Mouse (Mus musculus) MEL (cell line): ENCODE data around the gene Amot. TPM values are rescaled to one million over a fixed set of nuclear protein-coding genes. Genes with fewer than 3 reads are reported as not detected.

Experiments
- DNase-seq: peaks from one replicate; pipeline ENCODE4 v3.0.0; 2011; ENCODE audit warnings: low read depth, low spot score
- H3K27ac ChIP-seq: 2 replicates; pipeline ENCODE4 v1.5.1; 2012; ENCODE audit warnings: low read depth, mild to moderate bottlenecking, control low read depth, low read length, moderate library complexity; ENCODE audit not compliant: control insufficient read depth
- H3K27me3 ChIP-seq, 2 experiments: fragments of 150-350 bp in 1 of 2; sonication (generic) in 1 of 2; 2 replicates each; pipeline ENCODE4 v1.6.1; 2012; ENCODE audit warnings: low read length in 2 of 2, mild to moderate bottlenecking in 2 of 2, improper control_type of control experiment in 1 of 2, moderate library complexity in 1 of 2; ENCODE audit not compliant: insufficient read depth in 2 of 2, control insufficient read depth in 1 of 2
- H3K36me3 ChIP-seq, 2 experiments: 2 replicates each; pipeline ENCODE4 v1.6.1; 2012 to 2014; ENCODE audit warnings: low read length in 2 of 2, improper control_type of control experiment in 1 of 2, inconsistent platforms in 1 of 2, mild to moderate bottlenecking in 1 of 2; ENCODE audit not compliant: insufficient read depth in 2 of 2, control insufficient read depth in 1 of 2
- H3K4me1 ChIP-seq, 2 experiments: fragments of 150-350 bp in 1 of 2; sonication (generic) in 1 of 2; 2 replicates each; pipeline ENCODE4 v1.6.1; 2012; ENCODE audit warnings: low read length in 2 of 2, improper control_type of control experiment in 1 of 2, mild to moderate bottlenecking in 1 of 2; ENCODE audit not compliant: insufficient read depth in 2 of 2, control insufficient read depth in 1 of 2
- H3K4me3 ChIP-seq, 2 experiments: fragments of 150-350 bp in 1 of 2; sonication (generic) in 1 of 2; 2 replicates each; pipeline ENCODE4 v1.5.1; 2012; ENCODE audit warnings: low read depth in 2 of 2, low read length in 2 of 2, mild to moderate bottlenecking in 2 of 2, moderate library complexity in 2 of 2, control low read depth in 1 of 2, improper control_type of control experiment in 1 of 2; ENCODE audit not compliant: control insufficient read depth in 1 of 2, insufficient read depth in 1 of 2
- H3K79me2 ChIP-seq: 2 replicates; pipeline ENCODE4 v1.6.1; 2012; ENCODE audit warnings: mild to moderate bottlenecking, low read length, moderate library complexity; ENCODE audit not compliant: control insufficient read depth, poor library complexity, insufficient read depth
- H3K9ac ChIP-seq: 2 replicates; pipeline ENCODE4 v1.6.1; 2012; ENCODE audit warnings: low read depth, mild to moderate bottlenecking, control low read depth, low read length, moderate library complexity; ENCODE audit not compliant: control insufficient read depth, poor library complexity, severe bottlenecking
- H3K9me3 ChIP-seq: fragments of 150-350 bp; sonication (generic); replicated peaks from 2 replicates; pipeline ENCODE4 v1.6.1; 2012; ENCODE audit warnings: mild to moderate bottlenecking, low read length, improper control_type of control experiment, moderate library complexity; ENCODE audit not compliant: insufficient read depth
- BHLHE40 ChIP-seq: IDR thresholded peaks from 2 replicates; pipeline ENCODE4 v1.6.1; 2012; ENCODE audit warnings: low read depth, mild to moderate bottlenecking, inconsistent platforms, low read length, improper control_type of control experiment, borderline replicate concordance
- CTCF ChIP-seq, 3 experiments: IDR thresholded peaks in 2 of 3; conservative IDR thresholded peaks in 1 of 3; 2 replicates each; pipeline ENCODE4 v1.5.1; 2011 to 2012; ENCODE audit warnings: low read length in 3 of 3, low read depth in 2 of 3, mild to moderate bottlenecking in 2 of 3, improper control_type of control experiment in 1 of 3, inconsistent platforms in 1 of 3, mixed read lengths in 1 of 3, moderate library complexity in 1 of 3; ENCODE audit not compliant: control insufficient read depth in 1 of 3, insufficient read depth in 1 of 3, poor library complexity in 1 of 3, severe bottlenecking in 1 of 3
- E2F4 ChIP-seq: IDR thresholded peaks from 2 replicates; pipeline ENCODE4 v1.6.1; 2011; ENCODE audit warnings: low read depth, low read length, improper control_type of control experiment, borderline replicate concordance
- ETS1 ChIP-seq: IDR thresholded peaks from 2 replicates; pipeline ENCODE4 v1.6.1; 2012; ENCODE audit warnings: low read depth, mild to moderate bottlenecking, inconsistent platforms, low read length, improper control_type of control experiment, moderate library complexity
- GABPA ChIP-seq: IDR thresholded peaks from 2 replicates; pipeline ENCODE4 v1.6.1; 2012; ENCODE audit warnings: low read depth, mild to moderate bottlenecking, inconsistent platforms, low read length, improper control_type of control experiment, moderate library complexity
- HCFC1 ChIP-seq: IDR thresholded peaks from 2 replicates; pipeline ENCODE4 v1.6.1; 2012; ENCODE audit warnings: low read depth, mild to moderate bottlenecking, inconsistent platforms, low read length, improper control_type of control experiment, moderate library complexity
- JUND ChIP-seq: IDR thresholded peaks from 2 replicates; pipeline ENCODE4 v1.6.1; 2011; ENCODE audit warnings: low read depth, mild to moderate bottlenecking, improper control_type of control experiment, low read length
- KAT2A ChIP-seq: conservative IDR thresholded peaks from 2 replicates; pipeline ENCODE4 v1.6.1; 2012; ENCODE audit warnings: low read depth, low read length, improper control_type of control experiment, inconsistent platforms
- MAFK ChIP-seq: IDR thresholded peaks from 2 replicates; pipeline ENCODE4 v1.6.1; 2011; ENCODE audit warnings: low read depth, mild to moderate bottlenecking, low read length, improper control_type of control experiment, borderline replicate concordance
- MAX ChIP-seq: IDR thresholded peaks from 2 replicates; pipeline ENCODE4 v1.6.1; 2011; ENCODE audit warnings: low read length, improper control_type of control experiment
- MAZ ChIP-seq: IDR thresholded peaks from 2 replicates; pipeline ENCODE4 v1.6.1; 2012; ENCODE audit warnings: low read depth, mild to moderate bottlenecking, inconsistent platforms, low read length, improper control_type of control experiment
- NELFE ChIP-seq: IDR thresholded peaks from 2 replicates; pipeline ENCODE4 v1.6.1; 2011; ENCODE audit warnings: low read depth, low read length, improper control_type of control experiment
- NRF1 ChIP-seq: IDR thresholded peaks from 2 replicates; pipeline ENCODE4 v1.6.1; 2014; ENCODE audit warnings: low read depth, mild to moderate bottlenecking, inconsistent platforms, low read length, improper control_type of control experiment, moderate library complexity; ENCODE audit not compliant: poor library complexity, insufficient read depth, severe bottlenecking
- POLR2A ChIP-seq, 2 experiments: IDR thresholded peaks; 2 replicates each; pipeline ENCODE4 v1.6.1; 2011 to 2012; ENCODE audit warnings: low read length in 2 of 2, mild to moderate bottlenecking in 2 of 2, control low read depth in 1 of 2, improper control_type of control experiment in 1 of 2, low read depth in 1 of 2, moderate library complexity in 1 of 2; ENCODE audit not compliant: control insufficient read depth in 1 of 2, insufficient read depth in 1 of 2, poor library complexity in 1 of 2
- POLR2AphosphoS2 ChIP-seq: IDR thresholded peaks from 2 replicates; pipeline ENCODE4 v1.6.1; 2011; ENCODE audit warnings: low read length, improper control_type of control experiment
- POLR2AphosphoS5 ChIP-seq: IDR thresholded peaks from 2 replicates; pipeline ENCODE4 v1.6.1; 2012; ENCODE audit warnings: low read depth, borderline replicate concordance, mild to moderate bottlenecking, inconsistent platforms, low read length, moderate library complexity, mixed read lengths
- SIN3A ChIP-seq: IDR thresholded peaks from 2 replicates; pipeline ENCODE4 v1.6.1; 2012; ENCODE audit warnings: low read length, improper control_type of control experiment, inconsistent platforms
- TBP ChIP-seq: IDR thresholded peaks from 2 replicates; pipeline ENCODE4 v1.8.0; 2011; ENCODE audit warnings: low read depth, low read length, improper control_type of control experiment
- TCF12 ChIP-seq: IDR thresholded peaks from 2 replicates; pipeline ENCODE4 v1.6.1; 2014; ENCODE audit warnings: low read depth, mild to moderate bottlenecking, inconsistent platforms, low read length, improper control_type of control experiment, moderate library complexity
- USF1 ChIP-seq: IDR thresholded peaks from 2 replicates; pipeline ENCODE4 v1.6.1; 2014; ENCODE audit warnings: low read depth, mild to moderate bottlenecking, inconsistent platforms, low read length, improper control_type of control experiment, moderate library complexity
- USF2 ChIP-seq, 2 experiments: IDR thresholded peaks; 2 replicates each; pipeline ENCODE4 v1.6.1; 2011 to 2012; ENCODE audit warnings: improper control_type of control experiment in 2 of 2, low read length in 2 of 2, borderline replicate concordance in 1 of 2, inconsistent platforms in 1 of 2, low read depth in 1 of 2, mild to moderate bottlenecking in 1 of 2; ENCODE audit not compliant: insufficient read depth in 1 of 2
- ZC3H11A ChIP-seq: IDR thresholded peaks from 2 replicates; pipeline ENCODE4 v1.6.1; 2012; ENCODE audit warnings: low read depth, mild to moderate bottlenecking, inconsistent platforms, low read length, improper control_type of control experiment
- polyA plus RNA-seq, 2 experiments: library from polyadenylated mRNA; stranded (reverse) in 1 of 2; unstranded in 1 of 2; fragments of >175 nt in 1 of 2; fragments of >200 nt in 1 of 2; gene quantifications; 2 replicates each; pipeline versions ENCODE4 v1.2.1 to v1.2.4; 2012; ENCODE audit warnings: low replicate concordance in 2 of 2, low read depth in 1 of 2; ENCODE audit not compliant: insufficient read length in 2 of 2, insufficient read depth in 1 of 2, missing spikeins in 1 of 2
- total RNA-seq: library from RNA; depleted of rRNA; stranded (reverse); fragments of 300-350 nt; gene quantifications from 2 replicates; pipeline ENCODE4 v1.2.3, GENCODE M21; 2012

Gene Amot
- total and polyA plus RNA-seq, 3 experiments = not detected

DNA sequence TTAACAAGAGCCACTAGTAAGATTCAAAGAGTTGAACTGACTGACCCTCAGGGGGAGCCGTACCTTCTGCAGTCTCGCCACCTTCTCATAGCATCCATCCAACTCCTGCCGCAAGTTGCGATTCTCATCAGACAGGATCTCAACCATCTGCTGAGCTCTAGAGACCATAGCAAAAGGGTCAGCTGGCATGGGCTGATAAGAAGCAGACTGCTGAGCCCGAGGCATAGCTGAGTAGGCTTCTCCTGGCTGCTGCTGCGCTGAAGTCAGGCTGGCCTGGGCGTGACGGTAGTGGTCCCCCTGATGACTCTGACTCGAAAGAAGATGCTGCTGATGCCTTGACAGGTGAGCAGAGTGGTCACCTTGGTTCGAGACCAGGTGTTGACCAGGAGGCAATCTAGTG lies 25.0 kb downstream of the Amot start:
- Histone ChIP-seq H3K27ac (no peak overlapping the region), H3K9me3 (no peaks in the 10 kb centered on the region), H3K36me3 (no peaks in the 10 kb centered on the region), H3K27me3 (no peaks in the 10 kb centered on the region), H3K79me2 (no peaks in the 10 kb centered on the region), H3K4me1 (no peaks in the 10 kb centered on the region), H3K9ac (no peak overlapping the region), H3K4me3 (no peak overlapping the region)
- no peak for DNase-seq
- TF ChIP-seq TCF12 (no peak), ZC3H11A (no peak), BHLHE40 (no peak), HCFC1 (no peak)

DNA sequence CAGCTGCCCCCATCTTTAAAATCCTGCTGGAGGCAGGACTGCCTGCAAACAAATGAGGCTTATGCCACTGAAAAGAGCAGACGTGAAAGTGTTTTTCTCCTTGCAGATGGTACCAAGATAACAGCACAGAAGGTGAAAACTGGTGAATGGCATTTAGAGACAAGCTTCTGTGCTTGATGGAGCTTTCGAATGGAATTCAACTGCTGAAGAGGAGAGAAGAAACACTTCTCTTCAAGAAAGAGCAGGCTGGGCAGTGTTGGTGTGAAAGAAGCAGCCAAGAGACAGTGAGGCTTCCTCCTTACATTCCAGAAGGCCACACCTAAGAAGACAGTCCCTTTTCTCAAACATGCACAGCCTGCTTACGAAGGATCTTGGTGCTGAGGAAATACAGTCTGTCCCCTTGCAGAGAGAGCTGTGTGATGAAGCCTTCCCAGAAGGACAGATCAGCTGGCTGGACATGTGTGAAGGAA lies 27.2 kb downstream of the Amot start:
- Histone ChIP-seq H3K36me3 (no peaks in the 10 kb centered on the region), H3K4me3 (no peak overlapping the region), H3K4me1 (no peaks in the 10 kb centered on the region), H3K9ac (no peak overlapping the region), H3K27ac (no peak overlapping the region), H3K27me3 (no peaks in the 10 kb centered on the region), H3K79me2 (no peaks in the 10 kb centered on the region), H3K9me3 (no peaks in the 10 kb centered on the region)
- TF ChIP-seq JUND (no peak), GABPA (no peak), USF2 (IDR thresholded peaks at IDR 0.05; ENCODE audit: borderline replicate concordance in 1 of 2, insufficient read depth in 1 of 2, low read depth in 1 of 2, low read length in 2 of 2) (no peak), POLR2AphosphoS5 (no peak), POLR2AphosphoS2 (no peak), NRF1 (no peak), SIN3A (no peak), POLR2A (IDR thresholded peaks at IDR 0.05; ENCODE audit: control insufficient read depth in 1 of 2, insufficient read depth in 1 of 2, low read depth in 1 of 2, low read length in 2 of 2, poor library complexity in 1 of 2) (no peak), CTCF (IDR thresholded peaks at IDR 0.05 in 2 of 3, conservative IDR thresholded peaks at IDR 0.05 in 1 of 3; ENCODE audit: control insufficient read depth in 1 of 3, insufficient read depth in 1 of 3, low read depth in 2 of 3, low read length in 3 of 3, poor library complexity in 1 of 3, severe bottlenecking in 1 of 3) (no peak), ZC3H11A (no peak), TBP (no peak), USF1 (no peak), NELFE (no peak), E2F4 (no peak), MAFK (no peak), MAX (no peak), ETS1 (no peak), KAT2A (no peak), MAZ (no peak)
- DNase-seq = no peak
